Mouse (Mus musculus) embryonic facial prominence, embryonic 14.5 days (tissue): ENCODE data around the gene Lbx2. TPM values are rescaled to one million over a fixed set of nuclear protein-coding genes. Genes with fewer than 3 reads are reported as not detected.

ENCODE experiments used
- ATAC-seq: fragments of 200-750 bp; cut with Nextera tagmentation; 2 replicates; pipeline ENCODE4 v1.8.0; 2017; ENCODE audit warnings: low read depth, moderate number of reproducible peaks, moderate TSS enrichment
- DNase-seq: peaks from one replicate; pipeline ENCODE4 v3.0.0-alpha.2; 2015; ENCODE audit warnings: low spot score
- H3K27ac ChIP-seq: fragments of 300-500 bp; sonication (generic); replicated peaks from 2 replicates; pipeline ENCODE4 v1.5.1; 2014; ENCODE audit warnings: low read depth, mild to moderate bottlenecking, low read length, moderate library complexity
- H3K27me3 ChIP-seq: fragments of 300-500 bp; sonication (generic); replicated peaks from 2 replicates; pipeline ENCODE4 v1.6.1; 2014; ENCODE audit warnings: low read length; ENCODE audit not compliant: control insufficient read depth, insufficient read depth
- H3K36me3 ChIP-seq: fragments of 300-500 bp; sonication (generic); 2 replicates; pipeline ENCODE4 v1.6.1; 2014; ENCODE audit warnings: low read length, mixed read lengths; ENCODE audit not compliant: control insufficient read depth, insufficient read depth
- H3K4me1 ChIP-seq: fragments of 300-500 bp; sonication (generic); 2 replicates; pipeline ENCODE4 v1.6.1; 2014; ENCODE audit warnings: antibody characterized with exemption, low read length; ENCODE audit not compliant: control insufficient read depth, insufficient read depth
- H3K4me2 ChIP-seq: fragments of 300-500 bp; sonication (generic); 2 replicates; pipeline ENCODE4 v1.6.1; 2014; ENCODE audit warnings: low read depth, mild to moderate bottlenecking, low read length, moderate library complexity, mixed read lengths
- H3K4me3 ChIP-seq: fragments of 300-500 bp; sonication (generic); 2 replicates; pipeline ENCODE4 v1.5.1; 2014; ENCODE audit warnings: low read depth, mild to moderate bottlenecking, low read length
- H3K9ac ChIP-seq: fragments of 300-500 bp; sonication (generic); 2 replicates; pipeline ENCODE4 v1.6.1; 2014; ENCODE audit warnings: low read depth, mild to moderate bottlenecking, low read length, moderate library complexity, mixed read lengths
- H3K9me3 ChIP-seq: fragments of 300-500 bp; sonication (generic); 2 replicates; pipeline ENCODE4 v1.6.1; 2016; ENCODE audit warnings: low read length; ENCODE audit not compliant: control insufficient read depth
- WGBS: fragments of 180-500 bp; shearing (Covaris S2); extraction: QIAGEN DNeasy Blood & Tissue Kit; methylation state at CpG from one replicate; pipeline ENCODE4 v1.1.7; 2014; 5-methylcytosine and 5-hydroxymethylcytosine counted together
- polyA plus RNA-seq: library from polyadenylated mRNA; unstranded; fragments of >200 nt; fragmentation: Nextera tagmentation; extraction: Ambion mirVana; gene quantifications from 2 replicates; pipeline ENCODE4 v1.2.1, GENCODE M21; 2014

Lbx2 gene
- polyA plus RNA-seq, 1 experiment from 2014 or later = 0.71 TPM

- no peak for ATAC-seq
- WGBS = 93% methylated on average over 5 of the region's 5 CpGs
- Histone ChIP-seq H3K4me2 (no peak overlapping the region), H3K4me1 (peaks cover 15% of the 10 kb centered on the region), H3K36me3 (0 out of 2 replicates have a peak, but pooled peaks cover 5% of the 10 kb centered on the region), H3K4me3 (no peak overlapping the region), H3K27ac (no peak overlapping the region), H3K27me3 (no peaks in the 10 kb centered on the region), H3K9me3 (no peaks in the 10 kb centered on the region), H3K9ac (no peak overlapping the region)
- DNase-seq = no peak
Observed at GRCm38 (mm10) chr6:83127419-83127818, 41.3 kb downstream of the Lbx2 start.

- no peak for DNase-seq
- H3K9ac ChIP-seq = no peak overlapping the region
- H3K36me3 ChIP-seq = no peaks in the 10 kb centered on the region
- H3K9me3 ChIP-seq = no peaks in the 10 kb centered on the region
- peaks cover 18% of the 10 kb centered on the region for H3K4me1 ChIP-seq
- 67% methylated on average over 6 of the region's 6 CpGs for WGBS
- H3K4me3 ChIP-seq = no peak overlapping the region
- no peak overlapping the region for H3K4me2 ChIP-seq
- H3K27me3 ChIP-seq = no peaks in the 10 kb centered on the region
- no peak overlapping the region for H3K27ac ChIP-seq
- no peak for ATAC-seq
Observed at GRCm38 (mm10) chr6:83131469-83132034, 45.4 kb downstream of the Lbx2 start.

GRCm38 (mm10) chr6:83132176-83132919, 46.2 kb downstream of the Lbx2 start:
- WGBS = 85% methylated on average over 9 of the region's 9 CpGs
- Histone ChIP-seq H3K27ac (no peak overlapping the region), H3K36me3 (no peaks in the 10 kb centered on the region), H3K4me1 (peaks cover 19% of the 10 kb centered on the region), H3K27me3 (no peaks in the 10 kb centered on the region), H3K9me3 (no peaks in the 10 kb centered on the region), H3K4me2 (no peak overlapping the region), H3K9ac (no peak overlapping the region), H3K4me3 (no peak overlapping the region)
- DNase-seq (no peak), ATAC-seq (no peak)

GRCm38 (mm10) chr6:83134226-83134625, 48.1 kb downstream of the Lbx2 start:
- H3K4me2 ChIP-seq = no peak overlapping the region
- DNase-seq (no peak), ATAC-seq (no peak)
- H3K4me1 ChIP-seq = peaks cover 31% of the 10 kb centered on the region
- no peaks in the 10 kb centered on the region for H3K9me3 ChIP-seq
- 60% methylated on average over 3 of the region's 3 CpGs for WGBS
- no peaks in the 10 kb centered on the region for H3K36me3 ChIP-seq
- H3K27me3 ChIP-seq = no peaks in the 10 kb centered on the region
- no peak overlapping the region for H3K27ac ChIP-seq
- no peak overlapping the region for H3K4me3 ChIP-seq
- H3K9ac ChIP-seq = no peak overlapping the region

- peak within 1 kb of the TSS; percentile 74 for H3K9ac ChIP-seq
- ATAC-seq (no peak), DNase-seq (no peak)
- no peaks in the 10 kb centered on the region for H3K27me3 ChIP-seq
- H3K4me1 ChIP-seq = peaks cover 37% of the 10 kb centered on the region
- no peaks in the 10 kb centered on the region for H3K36me3 ChIP-seq
- H3K4me3 ChIP-seq = peak within 1 kb of the TSS; percentile 45
- WGBS = 57% methylated on average over 7 of the region's 7 CpGs
- H3K9me3 ChIP-seq = no peaks in the 10 kb centered on the region
- H3K4me2 ChIP-seq = peak within 1 kb of the TSS; percentile 62
- peak within 1 kb of the TSS; percentile 97 for H3K27ac ChIP-seq
Observed at GRCm38 (mm10) chr6:83134951-83135513, 48.9 kb downstream of the Lbx2 start, which contains the start of gene Rtkn. TSS of gene Rtkn (plus strand) at chr6:83135463.

GRCm38 (mm10) chr6:83135571-83136161, 49.5 kb downstream of the Lbx2 start:
- H3K4me3 ChIP-seq = peak overlapping the region; percentile 45
- no peak; the same call in 1 of the 2 replicates for ATAC-seq
- H3K27me3 ChIP-seq = no peaks in the 10 kb centered on the region
- H3K4me2 ChIP-seq = peak overlapping the region; percentile 62
- H3K36me3 ChIP-seq = no peaks in the 10 kb centered on the region
- H3K9ac ChIP-seq = peak overlapping the region; percentile 74
- peaks cover 37% of the 10 kb centered on the region for H3K4me1 ChIP-seq
- H3K27ac ChIP-seq = peak overlapping the region; percentile 97
- peak; percentile 68 for DNase-seq
- H3K9me3 ChIP-seq = no peaks in the 10 kb centered on the region
- 4% methylated on average over 35 of the region's 37 CpGs for WGBS

GRCm38 (mm10) chr6:83136291-83136880, 50.2 kb downstream of the Lbx2 start:
- peaks cover 37% of the 10 kb centered on the region for H3K4me1 ChIP-seq
- 16% methylated on average over 5 of the region's 5 CpGs for WGBS
- peak overlapping the region; percentile 45 for H3K4me3 ChIP-seq
- H3K4me2 ChIP-seq = peak overlapping the region; percentile 62
- peak overlapping the region; percentile 74 for H3K9ac ChIP-seq
- H3K9me3 ChIP-seq = no peaks in the 10 kb centered on the region
- DNase-seq = no peak
- H3K27me3 ChIP-seq = no peaks in the 10 kb centered on the region
- peak overlapping the region; percentile 97 for H3K27ac ChIP-seq
- ATAC-seq = no peak
- H3K36me3 ChIP-seq = no peaks in the 10 kb centered on the region

- H3K4me2 ChIP-seq = peak overlapping the region; percentile 62
- ATAC-seq (peak; percentile 86), DNase-seq (peak; percentile 94)
- WGBS = 1% methylated on average over 21 of the region's 26 CpGs
- H3K4me3 ChIP-seq = peak overlapping the region; percentile 45
- H3K36me3 ChIP-seq = no peaks in the 10 kb centered on the region
- H3K9me3 ChIP-seq = no peaks in the 10 kb centered on the region
- peak overlapping the region; percentile 74 for H3K9ac ChIP-seq
- peaks cover 42% of the 10 kb centered on the region for H3K4me1 ChIP-seq
- H3K27ac ChIP-seq = peak overlapping the region; percentile 97
- no peaks in the 10 kb centered on the region for H3K27me3 ChIP-seq
Observed at GRCm38 (mm10) chr6:83136881-83137575, 50.9 kb downstream of the Lbx2 start.
